Mouse (Mus musculus) liver, embryonic 11.5 days (tissue): Measurements from ENCODE around the gene S100a2. TPM values are rescaled to one million over a fixed set of nuclear protein-coding genes. Genes with fewer than 3 reads are reported as not detected.
A peak's percentile ranks its signal among the peaks of the same experiment; 100 is the strongest.

Experiments used
- ATAC-seq: fragments of 200-750 bp; cut with Nextera tagmentation; replicated peaks from 2 replicates; pipeline ENCODE4 v1.8.0; 2017; ENCODE audit warnings: moderate number of reproducible peaks, mild to moderate bottlenecking, moderate TSS enrichment, moderate library complexity; ENCODE audit not compliant: low FRiP score
- DNase-seq: peaks from one replicate; pipeline ENCODE4 v3.0.0-alpha.2; 2017; ENCODE audit warnings: low spot score
- H3K27ac ChIP-seq: fragments of 300-500 bp; sonication (generic); 2 replicates; pipeline ENCODE4 v1.5.1; 2014; ENCODE audit warnings: mild to moderate bottlenecking, low read depth, low read length, control low read depth
- H3K27me3 ChIP-seq: fragments of 300-500 bp; sonication (generic); replicated peaks from 2 replicates; pipeline ENCODE4 v1.6.1; 2014; ENCODE audit warnings: low read length, mixed read lengths; ENCODE audit not compliant: control insufficient read depth, insufficient read depth
- H3K36me3 ChIP-seq: fragments of 300-500 bp; sonication (generic); 2 replicates; pipeline ENCODE4 v1.6.1; 2014; ENCODE audit warnings: mild to moderate bottlenecking, low read length, moderate library complexity, mixed read lengths; ENCODE audit not compliant: control insufficient read depth, insufficient read depth
- H3K4me1 ChIP-seq: fragments of 300-500 bp; sonication (generic); replicated peaks from 2 replicates; pipeline ENCODE4 v1.6.1; 2014; ENCODE audit warnings: low read length, mixed read lengths; ENCODE audit not compliant: control insufficient read depth, insufficient read depth
- H3K4me2 ChIP-seq: fragments of 300-500 bp; sonication (generic); 2 replicates; pipeline ENCODE4 v1.6.1; 2014; ENCODE audit warnings: mild to moderate bottlenecking, control low read depth, moderate library complexity
- H3K4me3 ChIP-seq: fragments of 300-500 bp; sonication (generic); 2 replicates; pipeline ENCODE4 v1.5.1; 2014; ENCODE audit warnings: low read depth, low read length, control low read depth
- H3K9ac ChIP-seq: fragments of 300-500 bp; sonication (generic); 2 replicates; pipeline ENCODE4 v1.6.1; 2014; ENCODE audit warnings: low read depth, low read length, control low read depth
- H3K9me3 ChIP-seq: fragments of 300-500 bp; sonication (generic); 2 replicates; pipeline ENCODE4 v1.6.1; 2016; ENCODE audit warnings: low read length, inconsistent platforms, mixed read lengths; ENCODE audit not compliant: control insufficient read depth
- WGBS: fragments of 180-500 bp; shearing (Covaris S2); extraction: QIAGEN DNeasy Blood & Tissue Kit; methylation state at CpG from one replicate; pipeline ENCODE4 v1.1.7; 2014; 5-methylcytosine and 5-hydroxymethylcytosine counted together
- polyA plus RNA-seq: library from polyadenylated mRNA; unstranded; fragments of >200 nt; fragmentation: Nextera tagmentation; extraction: Ambion mirVana; gene quantifications from 2 replicates; pipeline ENCODE4 v1.2.1, GENCODE M21; 2014

Gene S100a2
- polyA plus RNA-seq = not detected in 2 replicates

- 67% methylated on average over 8 of the region's 8 CpGs for WGBS
- no peaks in the 10 kb centered on the region for H3K9me3 ChIP-seq
- no peaks in the 10 kb centered on the region for H3K36me3 ChIP-seq
- no peak for DNase-seq
- no peak within 1 kb of the TSS for H3K4me2 ChIP-seq
- H3K27ac ChIP-seq = no peak within 1 kb of the TSS
- no peak within 1 kb of the TSS for H3K9ac ChIP-seq
- H3K4me1 ChIP-seq = no peaks in the 10 kb centered on the region
- H3K27me3 ChIP-seq = no peaks in the 10 kb centered on the region
- no peak within 1 kb of the TSS for H3K4me3 ChIP-seq
- no peak for ATAC-seq
Observed at GRCm38 (mm10) chr3:90589947-90590346, at the start of gene S100a2. TSS of gene S100a2 (plus strand) at chr3:90590247.

GRCm38 (mm10) chr3:90540904-90541303, 49.1 kb upstream of the S100a2 start:
- no peak overlapping the region for H3K4me3 ChIP-seq

GRCm38 (mm10) chr3:90549676-90550420, 40.2 kb upstream of the S100a2 start:
- DNase-seq = no peak
- H3K9ac ChIP-seq = no peak overlapping the region
- no peak for ATAC-seq
- H3K4me3 ChIP-seq = no peak overlapping the region
- no peak overlapping the region for H3K4me2 ChIP-seq
- H3K27me3 ChIP-seq = no peaks in the 10 kb centered on the region
- H3K36me3 ChIP-seq = no peaks in the 10 kb centered on the region
- WGBS = 58% methylated on average over 5 of the region's 5 CpGs
- no peaks in the 10 kb centered on the region for H3K9me3 ChIP-seq
- no peak overlapping the region for H3K27ac ChIP-seq
- H3K4me1 ChIP-seq = no peaks in the 10 kb centered on the region

More at GRCm38 (mm10) chr3:90540904-90541303, 49.1 kb upstream of the S100a2 start:
- Histone ChIP-seq H3K27ac (no peak overlapping the region), H3K27me3 (no peaks in the 10 kb centered on the region), H3K9ac (no peak overlapping the region), H3K9me3 (no peaks in the 10 kb centered on the region), H3K4me1 (no peaks in the 10 kb centered on the region), H3K36me3 (no peaks in the 10 kb centered on the region), H3K4me2 (no peak overlapping the region)
- ATAC-seq (peak; percentile 15; the same call in 1 of the 2 replicates), DNase-seq (peak; percentile 17)
- 67% methylated on average over 4 of the region's 4 CpGs for WGBS

- Histone ChIP-seq H3K36me3 (no peaks in the 10 kb centered on the region), H3K4me1 (no peaks in the 10 kb centered on the region), H3K9me3 (no peaks in the 10 kb centered on the region), H3K4me3 (no peak overlapping the region), H3K9ac (no peak overlapping the region), H3K27ac (no peak overlapping the region), H3K4me2 (no peak overlapping the region), H3K27me3 (no peaks in the 10 kb centered on the region)
- ATAC-seq = no peak
- 85% methylated on average over 2 of the region's 2 CpGs for WGBS
- DNase-seq = no peak
Observed at GRCm38 (mm10) chr3:90550421-90550790, 39.6 kb upstream of the S100a2 start.

- Histone ChIP-seq H3K36me3 (no peaks in the 10 kb centered on the region), H3K27me3 (no peaks in the 10 kb centered on the region), H3K4me3 (no peak overlapping the region), H3K9me3 (no peaks in the 10 kb centered on the region), H3K4me2 (no peak overlapping the region), H3K9ac (no peak overlapping the region), H3K27ac (no peak overlapping the region), H3K4me1 (no peaks in the 10 kb centered on the region)
- WGBS = 80% methylated on average over 2 of the region's 2 CpGs
- DNase-seq (no peak), ATAC-seq (no peak)
Observed at GRCm38 (mm10) chr3:90552231-90552630, 37.8 kb upstream of the S100a2 start.

- H3K4me1 ChIP-seq = no peaks in the 10 kb centered on the region
- H3K4me2 ChIP-seq = no peak overlapping the region
- H3K27ac ChIP-seq = no peak overlapping the region
- no peaks in the 10 kb centered on the region for H3K27me3 ChIP-seq
- DNase-seq (no peak), ATAC-seq (no peak)
- H3K9me3 ChIP-seq = no peaks in the 10 kb centered on the region
- no peaks in the 10 kb centered on the region for H3K36me3 ChIP-seq
- no peak overlapping the region for H3K4me3 ChIP-seq
- WGBS = 78% methylated on average over 5 of the region's 5 CpGs
- no peak overlapping the region for H3K9ac ChIP-seq
Observed at GRCm38 (mm10) chr3:90555954-90556353, 34.1 kb upstream of the S100a2 start.

- DNase-seq (no peak), ATAC-seq (no peak)
- Histone ChIP-seq H3K27me3 (no peaks in the 10 kb centered on the region), H3K4me2 (no peak within 1 kb of the TSS), H3K9ac (no peak within 1 kb of the TSS), H3K4me3 (no peak within 1 kb of the TSS), H3K36me3 (no peaks in the 10 kb centered on the region), H3K27ac (no peak within 1 kb of the TSS), H3K4me1 (no peaks in the 10 kb centered on the region), H3K9me3 (no peaks in the 10 kb centered on the region)
- WGBS = 74% methylated on average over 6 of the region's 6 CpGs
Observed at GRCm38 (mm10) chr3:90560008-90560628, 29.9 kb upstream of the S100a2 start, which contains the start of gene S100a3. TSS of gene S100a3 (plus strand) at chr3:90560578.

- Histone ChIP-seq H3K9ac (no peak overlapping the region), H3K9me3 (no peaks in the 10 kb centered on the region), H3K27me3 (no peaks in the 10 kb centered on the region), H3K4me1 (no peaks in the 10 kb centered on the region), H3K36me3 (no peaks in the 10 kb centered on the region), H3K27ac (no peak overlapping the region), H3K4me3 (no peak overlapping the region), H3K4me2 (no peak overlapping the region)
- 76% methylated on average over 5 of the region's 5 CpGs for WGBS
- ATAC-seq (no peak), DNase-seq (no peak)
Observed at GRCm38 (mm10) chr3:90574691-90575090, 15.4 kb upstream of the S100a2 start.

GRCm38 (mm10) chr3:90575320-90575719, 14.7 kb upstream of the S100a2 start:
- 78% methylated on average over 3 of the region's 3 CpGs for WGBS
- Histone ChIP-seq H3K4me2 (no peak overlapping the region), H3K4me1 (no peaks in the 10 kb centered on the region), H3K4me3 (no peak overlapping the region), H3K27ac (no peak overlapping the region), H3K9ac (no peak overlapping the region), H3K36me3 (no peaks in the 10 kb centered on the region), H3K27me3 (no peaks in the 10 kb centered on the region), H3K9me3 (no peaks in the 10 kb centered on the region)
- DNase-seq = no peak
- no peak for ATAC-seq
